Mouse (Mus musculus) forebrain, embryonic 15.5 days (tissue): ENCODE data around the gene Pecam1. TPM values are rescaled to one million over a fixed set of nuclear protein-coding genes. Genes with fewer than 3 reads are reported as not detected.
A peak's percentile ranks its signal among the peaks of the same experiment; 100 is the strongest.

Experiments
- ATAC-seq: fragments of 200-750 bp; cut with Nextera tagmentation; replicated peaks from 2 replicates; pipeline ENCODE4 v1.8.0; 2017; ENCODE audit warnings: mild to moderate bottlenecking, moderate TSS enrichment, moderate library complexity
- H3K27ac ChIP-seq: fragments of 300-500 bp; sonication (generic); replicated peaks from 2 replicates; pipeline ENCODE4 v1.5.1; 2015; ENCODE audit warnings: mild to moderate bottlenecking, inconsistent platforms
- H3K27me3 ChIP-seq: fragments of 300-500 bp; sonication (generic); 2 replicates; pipeline ENCODE4 v1.6.1; 2015; ENCODE audit warnings: inconsistent platforms
- H3K36me3 ChIP-seq: fragments of 300-500 bp; sonication (generic); 2 replicates; pipeline ENCODE4 v1.6.1; 2015; ENCODE audit warnings: mild to moderate bottlenecking, inconsistent platforms
- H3K4me1 ChIP-seq: fragments of 300-500 bp; sonication (generic); 2 replicates; pipeline ENCODE4 v1.6.1; 2015; ENCODE audit warnings: inconsistent platforms
- H3K4me2 ChIP-seq: fragments of 300-500 bp; sonication (generic); replicated peaks from 2 replicates; pipeline ENCODE4 v1.6.1; 2015; ENCODE audit warnings: mild to moderate bottlenecking, inconsistent platforms
- H3K4me3 ChIP-seq: fragments of 300-500 bp; sonication (generic); 2 replicates; pipeline ENCODE4 v1.5.1; 2015; ENCODE audit warnings: mild to moderate bottlenecking, inconsistent platforms
- H3K9ac ChIP-seq: fragments of 300-500 bp; sonication (generic); replicated peaks from 2 replicates; pipeline ENCODE4 v1.6.1; 2015; ENCODE audit warnings: mild to moderate bottlenecking, inconsistent platforms
- H3K9me3 ChIP-seq: fragments of 300-500 bp; sonication (generic); 2 replicates; pipeline ENCODE4 v1.6.1; 2016; ENCODE audit warnings: inconsistent platforms
- WGBS: fragments of 180-500 bp; shearing (Covaris S2); methylation state at CpG from one replicate; pipeline ENCODE4 v1.1.7; 2015; ENCODE audit warnings: mixed read lengths; 5-methylcytosine and 5-hydroxymethylcytosine counted together
- polyA plus RNA-seq: library from polyadenylated mRNA; unstranded; fragments of >200 nt; fragmentation: Nextera tagmentation; extraction: Ambion mirVana; gene quantifications from 2 replicates; pipeline ENCODE4 v1.2.1, GENCODE M21; 2015

Gene Pecam1
- polyA plus RNA-seq, 1 experiment from 2014 or later, result 12.1 TPM

GRCm38 (mm10) chr11:106677331-106677730 lies 73.1 kb downstream of the Pecam1 start:
- H3K36me3 ChIP-seq, result no peaks in the 10 kb centered on the region
- H3K9ac ChIP-seq, result no peak overlapping the region
- no peak overlapping the region for H3K27ac ChIP-seq
- no peaks in the 10 kb centered on the region for H3K9me3 ChIP-seq
- 76% methylated on average over 4 of the region's 4 CpGs for WGBS
- H3K4me3 ChIP-seq, result no peak overlapping the region
- H3K27me3 ChIP-seq, result no peaks in the 10 kb centered on the region
- no peak for ATAC-seq
- no peak overlapping the region for H3K4me2 ChIP-seq
- peaks cover 43% of the 10 kb centered on the region for H3K4me1 ChIP-seq

GRCm38 (mm10) chr11:106675875-106676274 lies 74.6 kb downstream of the Pecam1 start:
- Histone ChIP-seq H3K4me3 (no peak overlapping the region), H3K4me1 (peaks cover 43% of the 10 kb centered on the region), H3K9ac (no peak overlapping the region), H3K36me3 (no peaks in the 10 kb centered on the region), H3K27ac (no peak overlapping the region), H3K9me3 (no peaks in the 10 kb centered on the region), H3K27me3 (no peaks in the 10 kb centered on the region), H3K4me2 (no peak overlapping the region)
- WGBS, result 84% methylated on average over 5 of the region's 5 CpGs
- ATAC-seq, result no peak

- H3K27ac ChIP-seq, result peak overlapping the region; percentile 89
- no peak overlapping the region for H3K9ac ChIP-seq
- H3K4me3 ChIP-seq, result no peak overlapping the region
- H3K9me3 ChIP-seq, result no peaks in the 10 kb centered on the region
- H3K4me1 ChIP-seq, result peaks cover 38% of the 10 kb centered on the region
- H3K36me3 ChIP-seq, result no peaks in the 10 kb centered on the region
- H3K4me2 ChIP-seq, result peak overlapping the region; percentile 15; the same call in 1 of the 2 replicates
- H3K27me3 ChIP-seq, result no peaks in the 10 kb centered on the region
- WGBS, result 70% methylated on average over 10 of the region's 10 CpGs
- no peak for ATAC-seq
Measured at GRCm38 (mm10) chr11:106675201-106675726, 75.2 kb downstream of the Pecam1 start.

DNA sequence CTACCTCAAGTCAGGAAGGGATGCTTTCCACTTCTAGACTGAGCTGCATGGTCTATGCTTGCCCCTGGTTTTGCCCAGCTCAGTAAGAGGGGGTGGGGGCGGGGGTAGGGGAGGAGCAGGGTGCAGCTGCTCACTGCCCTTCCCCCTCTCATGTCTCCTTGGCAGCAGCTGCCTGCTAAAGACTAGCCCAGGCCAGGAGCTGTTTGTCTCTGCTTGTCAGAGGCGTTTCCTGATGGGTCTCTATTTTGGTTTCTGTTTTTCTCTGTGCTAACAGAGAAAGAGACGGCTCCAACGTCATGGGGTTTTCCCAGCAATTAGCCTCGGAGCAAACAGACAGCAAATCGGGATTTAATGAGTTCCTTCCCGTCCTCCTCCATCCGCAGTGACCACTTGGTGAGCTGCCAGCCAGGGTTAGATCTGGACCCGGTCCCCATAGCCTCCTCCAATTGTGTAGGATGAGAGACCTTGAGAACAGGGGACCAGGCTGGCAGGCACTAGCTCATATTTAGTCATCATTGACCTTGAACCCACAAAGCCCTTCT lies 75.7 kb downstream of the Pecam1 start:
- 0 out of 2 replicates have a peak overlapping the region, but pooled peaks have one; percentile 22 for H3K9ac ChIP-seq
- H3K4me3 ChIP-seq, result no peak overlapping the region
- H3K9me3 ChIP-seq, result no peaks in the 10 kb centered on the region

DNA sequence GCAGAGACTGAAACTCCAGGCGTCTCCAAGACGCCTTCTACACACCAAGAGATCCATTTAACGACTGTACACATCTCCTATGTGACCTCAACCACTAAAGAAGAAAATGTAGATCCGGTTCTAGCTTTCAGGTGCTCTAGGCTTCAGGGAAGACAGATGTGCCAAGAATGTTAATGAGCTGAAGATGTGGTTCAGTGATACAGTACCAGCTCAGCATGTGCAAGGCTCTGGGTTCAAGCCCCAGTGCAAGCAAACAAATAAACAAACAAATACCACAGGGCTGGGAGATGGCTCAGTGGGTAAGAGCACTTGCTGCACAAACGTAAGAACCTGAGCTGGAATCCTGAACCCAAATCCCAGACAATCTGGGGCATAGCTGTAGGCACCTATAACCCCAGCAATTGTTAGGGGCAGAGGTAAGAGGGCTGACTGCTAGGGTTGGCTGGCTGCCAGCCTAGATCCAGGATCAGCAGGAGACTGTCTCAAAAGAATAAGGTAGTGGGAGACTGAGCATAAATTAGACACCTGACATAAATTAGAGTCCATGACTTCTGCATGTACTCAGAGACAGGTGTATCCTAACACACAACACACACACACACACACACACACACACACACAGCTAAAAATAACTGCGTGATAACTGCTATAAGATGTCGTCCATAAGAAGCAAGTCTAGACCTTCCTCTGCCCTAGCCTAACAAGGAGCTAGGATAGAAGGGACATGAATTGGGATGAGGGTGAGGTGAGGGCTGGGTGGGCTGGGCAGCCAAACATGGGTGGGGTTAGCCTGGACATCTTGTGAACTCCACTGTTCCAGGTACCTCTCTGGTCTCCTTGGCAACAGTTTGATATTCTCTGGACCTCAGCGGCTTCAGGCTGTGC lies 76.5 kb downstream of the Pecam1 start:
- H3K9ac ChIP-seq, result no peak overlapping the region
- no peaks in the 10 kb centered on the region for H3K27me3 ChIP-seq
- WGBS, result 62% methylated on average over 8 of the region's 8 CpGs
- no peaks in the 10 kb centered on the region for H3K36me3 ChIP-seq
- no peak overlapping the region for H3K4me3 ChIP-seq
- peak overlapping the region; percentile 89 for H3K27ac ChIP-seq
- no peaks in the 10 kb centered on the region for H3K9me3 ChIP-seq
- H3K4me1 ChIP-seq, result peaks cover 43% of the 10 kb centered on the region
- no peak overlapping the region; the same call in 1 of the 2 replicates for H3K4me2 ChIP-seq
- peak; percentile 11 for ATAC-seq

More for the DNA sequence above, 75.7 kb downstream of the Pecam1 start:
- ATAC-seq, result peak; percentile 93
- Histone ChIP-seq H3K4me1 (peaks cover 41% of the 10 kb centered on the region), H3K4me2 (peak overlapping the region; percentile 15), H3K27me3 (no peaks in the 10 kb centered on the region), H3K36me3 (no peaks in the 10 kb centered on the region), H3K27ac (peak overlapping the region; percentile 89)
- WGBS, result 0% methylated on average over 9 of the region's 9 CpGs

DNA sequence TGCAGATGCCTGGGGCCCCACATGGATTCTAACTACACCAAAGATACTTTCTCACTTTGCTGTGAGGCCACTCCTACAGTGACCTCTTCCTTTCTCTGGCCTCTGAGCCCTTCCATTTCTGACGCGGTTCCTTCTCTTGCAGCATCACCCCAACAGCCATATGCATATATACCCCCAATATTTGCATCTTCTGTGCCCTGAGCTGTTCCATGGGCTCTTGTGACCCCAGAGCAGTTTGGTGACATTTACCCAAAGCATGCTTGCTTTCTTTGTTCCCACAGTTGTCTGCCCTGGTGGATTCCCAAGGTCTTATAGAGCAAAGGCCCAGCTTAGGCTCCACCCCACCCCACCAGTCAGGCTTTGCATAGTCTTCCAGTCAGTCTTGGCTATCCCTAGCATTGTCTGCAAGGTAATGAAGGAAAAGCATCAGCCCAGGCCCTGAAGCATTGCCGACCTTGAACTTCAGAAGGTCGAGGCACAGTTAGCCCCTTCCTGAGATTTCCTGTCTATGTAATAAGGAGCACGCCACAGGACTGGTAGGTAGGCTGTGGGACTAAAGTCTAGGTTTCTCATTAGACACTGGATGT lies 77.4 kb downstream of the Pecam1 start:
- ATAC-seq, result no peak
- Histone ChIP-seq H3K27me3 (no peaks in the 10 kb centered on the region), H3K9ac (no peak overlapping the region), H3K4me3 (no peak overlapping the region), H3K4me1 (peaks cover 38% of the 10 kb centered on the region), H3K4me2 (no peak overlapping the region), H3K9me3 (no peaks in the 10 kb centered on the region), H3K27ac (no peak overlapping the region), H3K36me3 (no peaks in the 10 kb centered on the region)
- WGBS, result 91% methylated on average over 5 of the region's 5 CpGs

GRCm38 (mm10) chr11:106671801-106672200 lies 78.6 kb downstream of the Pecam1 start:
- H3K4me3 ChIP-seq, result no peak overlapping the region
- no peaks in the 10 kb centered on the region for H3K36me3 ChIP-seq
- ATAC-seq, result no peak
- no peak overlapping the region for H3K9ac ChIP-seq
- no peak overlapping the region for H3K27ac ChIP-seq
- no peaks in the 10 kb centered on the region for H3K27me3 ChIP-seq
- no peaks in the 10 kb centered on the region for H3K9me3 ChIP-seq
- WGBS, result 89% methylated on average over 8 of the region's 8 CpGs
- peaks cover 30% of the 10 kb centered on the region for H3K4me1 ChIP-seq
- no peak overlapping the region for H3K4me2 ChIP-seq

DNA sequence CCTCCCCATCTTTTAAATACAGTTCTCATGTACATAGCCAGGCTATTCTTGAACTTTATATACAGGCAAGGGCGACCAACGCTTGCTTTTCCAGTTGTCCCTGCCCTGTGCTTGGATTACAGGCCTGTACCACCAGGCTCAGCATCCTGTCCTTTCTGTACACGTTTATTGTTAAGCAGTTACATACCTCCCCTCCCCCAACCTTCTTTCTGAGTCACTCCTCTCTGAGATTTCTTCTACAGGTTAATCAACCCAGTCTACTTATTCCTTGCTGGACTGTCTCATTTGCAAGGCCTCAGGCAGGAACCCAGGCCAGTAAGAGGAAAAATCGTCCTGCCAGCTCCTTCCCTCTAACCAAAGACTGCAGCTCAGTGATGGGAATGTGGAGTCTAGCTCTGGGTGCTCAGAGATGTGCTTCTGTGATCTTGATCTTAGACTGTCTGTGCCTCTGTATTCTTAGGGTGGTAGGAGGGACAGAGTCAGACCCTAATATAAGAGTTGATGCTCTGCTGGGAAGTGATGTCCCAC lies 79.4 kb downstream of the Pecam1 start:
- WGBS, result 69% methylated on average over 4 of the region's 4 CpGs
- Histone ChIP-seq H3K4me1 (peaks cover 30% of the 10 kb centered on the region), H3K9ac (no peak overlapping the region), H3K36me3 (no peaks in the 10 kb centered on the region), H3K4me3 (no peak overlapping the region), H3K27me3 (no peaks in the 10 kb centered on the region), H3K27ac (no peak overlapping the region), H3K9me3 (no peaks in the 10 kb centered on the region), H3K4me2 (no peak overlapping the region)
- no peak for ATAC-seq

DNA sequence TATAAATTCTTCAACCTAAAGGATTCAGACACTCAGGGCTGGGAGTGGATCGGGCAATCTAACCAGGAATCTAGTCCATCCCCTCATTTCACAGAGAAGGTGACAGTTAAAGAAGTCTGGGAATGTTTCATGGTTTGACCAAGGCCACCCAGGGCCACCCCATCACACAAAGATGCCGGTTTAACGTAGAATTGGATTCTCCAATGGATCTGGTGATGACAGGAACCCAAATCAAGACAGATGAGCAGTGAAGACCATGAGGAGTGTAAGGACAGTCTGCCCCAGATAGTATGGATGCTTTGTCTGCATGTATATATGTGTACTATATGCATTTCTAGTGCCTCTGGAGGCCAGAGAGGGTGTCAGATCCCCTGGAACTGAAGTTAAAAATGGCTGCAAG lies 80.2 kb downstream of the Pecam1 start:
- ATAC-seq, result no peak
- Histone ChIP-seq H3K36me3 (no peaks in the 10 kb centered on the region), H3K4me3 (no peak overlapping the region), H3K27ac (no peak overlapping the region), H3K9me3 (no peaks in the 10 kb centered on the region), H3K27me3 (no peaks in the 10 kb centered on the region), H3K9ac (no peak overlapping the region), H3K4me2 (no peak overlapping the region), H3K4me1 (peaks cover 24% of the 10 kb centered on the region)
- WGBS, result 69% methylated on average over 3 of the region's 3 CpGs

DNA sequence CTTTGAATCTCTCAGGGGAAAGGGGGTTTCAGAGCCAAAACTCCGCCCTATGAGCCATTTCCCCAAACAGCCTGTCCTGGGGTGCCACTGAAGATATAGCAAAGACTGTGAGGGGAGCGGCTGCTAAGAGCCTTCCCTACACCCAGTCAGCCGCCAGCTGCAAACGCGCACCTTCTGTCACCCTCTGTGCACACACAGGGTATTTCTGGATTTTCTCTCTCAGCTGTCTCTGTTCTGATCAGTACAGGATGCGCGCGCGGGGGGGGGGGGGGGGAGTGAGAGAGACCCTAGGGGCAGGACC lies 80.6 kb downstream of the Pecam1 start:
- Histone ChIP-seq H3K36me3 (no peaks in the 10 kb centered on the region), H3K4me1 (peaks cover 20% of the 10 kb centered on the region), H3K27ac (no peak overlapping the region), H3K9ac (no peak overlapping the region), H3K27me3 (no peaks in the 10 kb centered on the region), H3K4me2 (no peak overlapping the region), H3K9me3 (no peaks in the 10 kb centered on the region), H3K4me3 (no peak overlapping the region)
- WGBS, result 17% methylated on average over 5 of the region's 9 CpGs
- no peak for ATAC-seq

- Histone ChIP-seq H3K27ac (no peak overlapping the region), H3K9ac (no peak overlapping the region), H3K4me1 (peaks cover 15% of the 10 kb centered on the region), H3K36me3 (no peaks in the 10 kb centered on the region), H3K4me3 (no peak overlapping the region), H3K4me2 (no peak overlapping the region), H3K9me3 (no peaks in the 10 kb centered on the region), H3K27me3 (no peaks in the 10 kb centered on the region)
- WGBS, result 36% methylated on average over 8 of the region's 8 CpGs
- ATAC-seq, result no peak
Measured at GRCm38 (mm10) chr11:106669102-106669872, 81.1 kb downstream of the Pecam1 start.
